Mouse (Mus musculus): Measurements from ENCODE around the gene Gm20388.

Gene Gm20388

DNA sequence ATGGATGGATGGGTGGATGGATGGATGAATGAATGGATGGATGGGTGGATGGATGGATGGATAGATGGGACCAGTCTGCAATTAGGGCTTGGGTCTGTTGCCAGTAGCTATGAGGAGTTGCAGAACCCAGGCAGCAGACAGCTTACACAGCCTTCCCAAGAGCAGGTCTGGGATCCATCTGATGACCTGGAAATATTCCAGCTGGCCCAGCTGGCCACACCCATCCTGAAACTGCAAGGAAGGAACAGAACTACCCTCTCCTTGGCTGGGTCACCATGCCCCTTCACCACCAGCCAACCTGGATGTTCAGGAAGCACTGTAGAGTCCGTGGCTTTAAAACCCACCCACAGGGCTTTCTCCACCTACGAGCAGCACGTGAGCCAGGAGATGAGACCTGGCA is 2240.9 kb downstream of the Gm20388 start:
- no peak for DNase-seq (ENCODE audit: low spot score in 2 of 2)

DNA sequence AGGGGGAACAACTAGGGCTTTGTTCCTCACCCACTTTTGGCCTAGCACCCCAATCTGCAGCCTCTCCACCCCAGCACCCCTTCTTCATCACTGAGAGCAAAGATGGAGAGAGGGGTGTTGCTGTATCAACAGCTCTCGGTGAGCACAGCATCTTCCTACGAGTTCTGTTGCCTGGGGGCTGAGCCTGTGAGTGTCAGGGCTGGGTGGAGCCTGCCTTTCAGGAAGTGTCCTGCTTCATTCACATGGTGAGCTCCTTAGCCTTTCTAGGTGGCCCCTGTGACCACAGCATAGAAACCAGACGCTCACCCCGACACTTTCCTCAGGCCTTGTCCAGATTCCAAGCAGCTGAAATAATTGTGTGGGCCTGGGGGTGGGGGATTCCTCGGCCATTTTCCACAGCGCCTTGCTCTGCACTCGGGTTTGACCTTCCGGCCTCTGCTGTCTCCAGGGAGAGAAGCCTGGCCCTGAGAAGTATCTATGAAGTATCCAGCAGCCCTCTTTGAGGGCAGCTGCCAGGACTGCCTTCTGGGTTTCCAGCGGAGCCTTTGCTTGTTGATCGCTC is 2244.5 kb downstream of the Gm20388 start:
- DNase-seq (ENCODE audit: low spot score in 2 of 2) = no peak

DNA sequence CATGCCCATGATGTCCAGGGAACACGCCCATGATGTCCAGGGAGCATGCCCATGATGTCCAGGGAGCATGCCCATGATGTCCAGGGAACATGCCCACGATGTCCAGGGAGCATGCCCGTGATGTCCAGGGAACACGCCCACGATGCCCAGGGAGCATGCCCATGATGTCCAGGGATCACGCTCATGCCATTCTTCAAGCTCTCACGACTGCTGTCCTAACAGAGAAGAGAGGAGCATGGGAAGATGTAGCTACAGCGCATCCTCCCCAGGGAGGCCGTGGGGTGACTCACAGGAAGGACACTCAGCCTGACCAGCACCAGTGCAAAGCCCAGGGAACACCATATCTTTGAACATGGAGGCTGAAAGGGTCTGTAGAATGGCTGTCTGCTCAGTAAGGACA is 2245.3 kb downstream of the Gm20388 start:
- DNase-seq (ENCODE audit: low spot score in 2 of 2) = no peak

GRCm38 (mm10) chr8:122157689-122158088 is 2247.0 kb downstream of the Gm20388 start:
- DNase-seq (ENCODE audit: low spot score in 2 of 2) = no peak

DNA sequence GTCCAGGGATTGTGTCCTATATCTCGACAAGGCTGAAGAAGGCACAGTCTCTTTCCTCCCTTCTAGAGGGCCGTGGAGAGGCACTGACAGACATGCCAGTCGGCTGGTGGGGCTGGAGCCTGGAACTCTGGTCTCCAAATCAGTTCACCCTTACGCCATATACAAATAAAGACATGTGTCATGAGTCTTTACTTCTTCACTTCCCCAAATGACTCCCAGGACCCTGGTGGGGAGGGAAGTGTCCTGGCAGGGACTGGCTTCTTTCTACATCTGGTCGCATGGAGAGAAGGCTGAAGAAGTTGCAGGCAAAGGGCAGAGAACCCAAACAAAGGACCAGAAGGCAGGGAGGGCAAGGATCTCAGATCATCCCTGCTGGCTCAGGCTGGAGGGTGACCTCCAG is 2249.5 kb downstream of the Gm20388 start:
- DNase-seq (ENCODE audit: low spot score in 2 of 2) = no peak

GRCm38 (mm10) chr8:122162992-122163391 is 2252.4 kb downstream of the Gm20388 start:
- peak; percentile 74 to 86 for DNase-seq (ENCODE audit: low spot score in 2 of 2)

- no peak for DNase-seq (ENCODE audit: low spot score in 2 of 2)
Measured at GRCm38 (mm10) chr8:122167204-122167860, 2256.7 kb downstream of the Gm20388 start.

DNA sequence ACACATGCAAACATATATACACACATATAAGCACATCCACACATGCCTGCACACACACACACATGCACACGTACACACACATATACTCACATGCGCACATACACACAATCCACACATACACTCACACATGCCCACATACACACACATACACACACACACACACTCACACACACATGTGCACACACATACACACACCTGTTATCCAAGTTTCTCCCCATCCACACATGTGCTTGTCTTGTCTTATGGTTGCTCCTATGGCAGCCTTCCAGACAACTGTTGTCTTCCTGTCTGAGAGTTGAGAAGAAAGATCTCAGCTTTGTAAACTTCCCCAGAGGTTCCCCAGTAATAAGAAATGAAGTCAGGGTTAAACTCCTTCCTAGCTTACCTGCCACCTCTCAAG is 2258.8 kb downstream of the Gm20388 start:
- no peak for DNase-seq (ENCODE audit: low spot score in 2 of 2)

GRCm38 (mm10) chr8:122171823-122172222 is 2261.2 kb downstream of the Gm20388 start:
- DNase-seq (ENCODE audit: low spot score in 2 of 2) = no peak

- peak; percentile 53 to 69 for DNase-seq (ENCODE audit: low spot score in 2 of 2)
Measured at GRCm38 (mm10) chr8:122174133-122174930, 2263.7 kb downstream of the Gm20388 start.

GRCm38 (mm10) chr8:122178392-122178890 is 2267.8 kb downstream of the Gm20388 start:
- no peak for DNase-seq (ENCODE audit: low spot score in 2 of 2)

GRCm38 (mm10) chr8:122179354-122179753 is 2268.7 kb downstream of the Gm20388 start:
- no peak for DNase-seq (ENCODE audit: low spot score in 2 of 2)

DNA sequence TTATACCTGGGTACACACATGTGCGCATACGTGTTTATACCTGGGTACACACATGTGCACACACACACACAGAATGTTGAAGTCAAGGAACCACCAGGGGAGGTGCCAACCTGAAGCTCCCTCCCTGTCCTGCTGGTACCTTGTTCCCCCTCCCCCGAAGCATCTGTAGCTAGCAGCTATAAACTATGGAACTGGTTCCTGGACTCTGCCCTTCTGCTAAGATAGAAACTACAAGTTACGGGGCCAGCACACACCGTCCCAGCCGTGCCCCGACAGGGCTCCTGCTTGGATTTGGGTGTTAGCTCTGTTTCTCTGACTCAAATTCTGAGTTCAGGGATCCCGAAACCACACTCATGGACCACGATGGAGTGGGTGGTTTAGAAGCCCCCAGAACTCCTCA is 2269.5 kb downstream of the Gm20388 start:
- no peak for DNase-seq (ENCODE audit: low spot score in 2 of 2)

DNA sequence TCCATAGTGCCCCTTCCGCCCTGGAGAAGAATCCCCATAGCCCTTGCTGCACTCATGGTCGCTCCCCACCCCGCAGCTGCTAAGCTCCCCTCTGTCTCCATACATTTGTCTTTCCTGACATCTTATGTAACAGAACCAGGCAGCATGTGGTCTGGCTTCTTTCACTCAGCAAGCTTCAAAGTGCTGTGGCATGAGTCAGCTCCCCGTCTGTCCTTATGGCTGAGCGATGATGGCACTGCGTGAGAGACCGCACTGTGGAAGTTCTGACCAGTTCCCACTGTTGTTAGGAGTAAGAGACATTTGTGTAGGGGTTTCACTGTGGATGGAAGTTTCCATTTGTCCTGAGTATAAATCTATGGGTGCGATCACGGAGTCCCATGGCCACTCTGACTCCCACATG is 2270.8 kb downstream of the Gm20388 start:
- no peak for DNase-seq (ENCODE audit: low spot score in 2 of 2)

GRCm38 (mm10) chr8:122181991-122182390 is 2271.3 kb downstream of the Gm20388 start:
- DNase-seq (ENCODE audit: low spot score in 2 of 2) = no peak

DNA sequence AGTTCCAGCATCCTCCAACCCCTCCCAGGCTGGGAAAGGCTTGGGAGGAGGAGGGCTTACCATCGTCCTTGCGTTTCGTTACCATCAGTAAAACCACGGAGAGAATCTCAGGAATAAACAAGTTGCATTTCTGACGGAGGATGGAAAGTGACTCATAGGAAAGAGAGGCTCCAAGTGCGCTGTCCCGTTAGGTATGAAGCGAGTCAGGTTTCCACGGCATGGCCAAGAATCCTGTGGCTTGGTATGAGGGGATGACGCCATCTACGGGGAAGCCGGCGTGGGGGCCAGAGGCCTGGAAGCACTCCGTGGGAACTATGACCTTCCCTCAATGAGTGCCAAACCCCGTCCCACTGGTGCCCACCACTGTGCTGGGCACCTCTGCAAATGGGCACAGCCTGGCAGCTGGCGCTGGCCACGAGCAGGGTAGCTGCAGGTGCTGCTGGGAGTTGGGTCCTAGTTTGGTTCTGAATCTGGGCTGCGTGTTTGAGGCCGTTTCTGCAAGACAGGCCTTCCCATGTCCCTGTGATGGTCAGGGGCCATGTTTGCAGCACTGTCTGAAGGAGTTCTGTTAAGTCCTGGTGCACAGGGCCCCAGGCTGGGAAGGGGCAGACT is 2275.8 kb downstream of the Gm20388 start:
- DNase-seq (ENCODE audit: low spot score in 2 of 2) = no peak

DNA sequence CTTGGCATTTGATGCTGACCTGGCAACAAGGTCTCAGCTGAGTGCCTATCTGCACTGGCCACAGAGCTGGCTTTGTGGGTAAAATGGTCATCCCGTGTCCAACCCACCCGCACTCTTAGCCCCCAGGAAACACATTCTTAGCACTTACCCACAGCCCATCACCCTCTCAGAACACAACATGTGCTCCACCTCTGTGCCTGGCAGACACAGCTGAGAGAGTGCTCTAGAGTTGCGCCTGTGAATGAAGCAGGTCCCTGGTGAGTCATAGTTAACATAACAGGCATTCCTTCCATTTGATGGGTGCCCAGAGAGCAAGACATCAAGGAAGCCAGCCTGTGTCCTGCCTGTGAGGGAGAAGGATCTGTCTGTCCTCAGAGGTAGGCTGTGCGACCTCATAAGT is 2276.6 kb downstream of the Gm20388 start:
- DNase-seq (ENCODE audit: low spot score in 2 of 2) = no peak

DNA sequence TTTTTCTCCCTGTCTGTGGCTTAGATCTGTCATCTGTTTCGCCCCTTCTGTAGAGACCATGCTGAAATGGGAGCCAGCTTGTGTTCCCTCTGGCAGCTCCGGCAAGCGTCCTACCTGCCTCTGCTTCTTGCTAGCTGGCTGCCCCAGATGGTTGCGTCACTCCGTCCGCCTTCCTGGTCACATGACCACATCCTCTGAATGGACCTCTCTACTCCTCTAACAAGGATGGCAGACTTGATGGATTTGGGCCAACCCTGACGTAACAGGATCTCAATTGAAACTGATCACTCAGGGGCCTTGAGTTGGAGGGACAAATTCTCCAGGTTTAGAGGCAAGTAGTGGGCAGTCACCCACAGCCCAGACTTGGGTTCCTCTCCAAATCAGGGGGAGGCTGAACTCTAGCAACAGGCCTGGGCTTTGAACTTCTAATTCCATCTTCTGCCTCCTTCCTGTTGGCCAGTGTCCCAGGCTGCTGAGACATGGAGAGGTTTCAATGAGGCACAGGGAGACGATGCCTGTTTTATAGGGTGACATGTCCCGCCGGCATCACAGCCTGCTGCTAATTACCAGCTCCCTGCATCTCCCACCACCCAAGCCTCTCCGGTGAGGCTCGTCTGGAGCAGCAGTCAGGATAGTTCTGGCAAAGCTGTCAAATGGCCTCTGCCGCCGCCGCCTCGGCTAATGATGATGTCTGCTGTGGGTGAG is 2279.9 kb downstream of the Gm20388 start:
- no peak for DNase-seq (ENCODE audit: low spot score in 2 of 2)

GRCm38 (mm10) chr8:122191054-122191376 is 2280.4 kb downstream of the Gm20388 start:
- no peak for DNase-seq (ENCODE audit: low spot score in 2 of 2)

DNA sequence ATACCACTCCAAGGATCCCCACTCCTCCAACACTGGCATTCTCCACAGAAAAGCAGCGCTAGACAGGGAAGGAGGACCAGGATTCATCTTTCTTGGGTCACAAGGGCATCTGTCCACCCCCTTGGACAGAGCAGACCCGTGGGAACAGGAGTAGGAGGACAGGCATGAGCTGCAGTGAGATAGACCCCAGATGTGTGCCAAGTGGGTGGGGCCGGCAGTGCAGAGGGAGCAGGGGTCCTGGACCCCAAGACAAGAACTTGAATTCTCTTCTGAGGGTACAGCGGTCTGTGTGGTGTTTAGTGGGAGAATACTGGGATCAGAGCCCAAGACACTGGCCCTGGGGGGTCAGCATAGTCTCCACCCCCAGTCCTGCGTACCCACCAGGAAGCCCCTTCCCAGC is 2282.1 kb downstream of the Gm20388 start:
- DNase-seq (ENCODE audit: low spot score in 2 of 2) = no peak

DNA sequence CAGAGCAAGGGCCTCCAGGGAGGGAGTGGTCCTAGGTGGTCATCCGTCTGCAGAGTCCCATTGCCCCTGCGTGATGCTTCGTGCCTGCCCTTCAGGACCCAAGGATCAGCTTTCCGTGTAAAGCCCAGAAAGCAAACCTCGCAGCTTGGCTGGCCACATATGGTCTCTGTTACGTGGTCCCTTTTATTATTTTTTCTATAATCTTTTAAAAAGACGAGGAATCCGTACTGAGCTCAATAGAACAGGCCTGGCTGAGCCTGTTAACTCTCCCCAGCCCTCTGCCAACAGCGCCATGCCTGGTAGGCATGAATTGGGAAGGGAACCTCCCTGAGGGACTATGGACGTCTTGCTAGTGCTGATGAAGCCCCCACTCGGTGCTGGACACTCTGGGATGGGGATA is 2282.9 kb downstream of the Gm20388 start:
- DNase-seq (ENCODE audit: low spot score in 2 of 2) = no peak

GRCm38 (mm10) chr8:122194396-122194795 is 2283.8 kb downstream of the Gm20388 start:
- peak in 1 of 2 experiments; percentile 18 for DNase-seq (ENCODE audit: low spot score in 2 of 2)

All from urinary bladder, adult 18-20 months (tissue).